Mouse (Mus musculus) midbrain, postnatal 0 days (tissue): ENCODE measurements around the gene Ddit4. TPM values are rescaled to one million over a fixed set of nuclear protein-coding genes. Genes with fewer than 3 reads are reported as not detected.
"Not testable (repeated sequence)": the region's sequence is repeated elsewhere in the genome, so short reads cannot be mapped to it uniquely, and the experiment has no call there.

Experiments
- ATAC-seq: fragments of 200-750 bp; cut with Nextera tagmentation; 2 replicates; pipeline ENCODE4 v1.8.0; 2017; ENCODE audit warnings: moderate number of reproducible peaks, mild to moderate bottlenecking, moderate TSS enrichment, moderate library complexity; ENCODE audit not compliant: low FRiP score
- DNase-seq: peaks from one replicate; pipeline ENCODE4 v3.0.0-alpha.2; 2015; ENCODE audit warnings: low spot score
- H3K27ac ChIP-seq: fragments of 300-500 bp; sonication (generic); 2 replicates; pipeline ENCODE4 v1.5.1; 2014; ENCODE audit warnings: low read depth, mild to moderate bottlenecking, low read length, mixed read lengths
- H3K27me3 ChIP-seq: fragments of 300-500 bp; sonication (generic); 2 replicates; pipeline ENCODE4 v1.6.1; 2014; ENCODE audit warnings: low read length, control low read depth, mixed read lengths; ENCODE audit not compliant: insufficient read depth
- H3K36me3 ChIP-seq: fragments of 300-500 bp; sonication (generic); 2 replicates; pipeline ENCODE4 v1.6.1; 2014; ENCODE audit warnings: low read length, control low read depth, mixed read lengths; ENCODE audit not compliant: insufficient read depth
- H3K4me1 ChIP-seq: fragments of 300-500 bp; sonication (generic); 2 replicates; pipeline ENCODE4 v1.6.1; 2014; ENCODE audit warnings: mild to moderate bottlenecking, control low read depth, antibody characterized with exemption, low read length, mixed read lengths; ENCODE audit not compliant: insufficient read depth
- H3K4me2 ChIP-seq: fragments of 300-500 bp; sonication (generic); 2 replicates; pipeline ENCODE4 v1.6.1; 2014; ENCODE audit warnings: low read depth, mild to moderate bottlenecking, low read length, mixed read lengths; ENCODE audit not compliant: poor library complexity, severe bottlenecking
- H3K4me3 ChIP-seq: fragments of 300-500 bp; sonication (generic); 2 replicates; pipeline ENCODE4 v1.5.1; 2014; ENCODE audit warnings: low read depth, mild to moderate bottlenecking, low read length, moderate library complexity
- H3K9ac ChIP-seq: fragments of 300-500 bp; sonication (generic); replicated peaks from 2 replicates; pipeline ENCODE4 v1.6.1; 2014; ENCODE audit warnings: mild to moderate bottlenecking, low read length, moderate library complexity, mixed read lengths; ENCODE audit not compliant: poor library complexity, severe bottlenecking
- H3K9me3 ChIP-seq: fragments of 300-500 bp; sonication (generic); 2 replicates; pipeline ENCODE4 v1.6.1; 2016; ENCODE audit warnings: low read length, control low read depth
- CTCF ChIP-seq: IDR thresholded peaks from 2 replicates; pipeline ENCODE4 v1.5.1; 2016; ENCODE audit warnings: antibody characterized with exemption, mild to moderate bottlenecking
- WGBS: fragments of 180-500 bp; shearing (Covaris S2); extraction: QIAGEN DNeasy Blood & Tissue Kit; methylation state at CpG from one replicate; pipeline ENCODE4 v1.1.7; 2014; 5-methylcytosine and 5-hydroxymethylcytosine counted together
- polyA plus RNA-seq: library from polyadenylated mRNA; unstranded; fragments of >200 nt; fragmentation: Nextera tagmentation; extraction: Ambion mirVana; gene quantifications from 2 replicates; pipeline ENCODE4 v1.2.1, GENCODE M21; 2015
- total RNA-seq: library from RNA; depleted of rRNA; stranded (reverse); fragments of >200 nt; gene quantifications from 2 replicates; pipeline ENCODE4 v1.2.3, GENCODE M21; 2014; rRNA removed

Ddit4 gene
- 56.6 and 57.5 TPM in 2 replicates for total RNA-seq
- 43.4 and 43.6 TPM in 2 replicates for polyA plus RNA-seq

GRCm38 (mm10) chr10:59951211-59952151 is at the start of gene Ddit4:
Ddit4 (minus strand) TSS chr10:59951834.
- H3K9me3 ChIP-seq = no peaks in the 10 kb centered on the region
- H3K27ac ChIP-seq = peak within 1 kb of the TSS; percentile 97
- peak within 1 kb of the TSS; percentile 96 for H3K9ac ChIP-seq
- peak within 1 kb of the TSS; percentile 96 for H3K4me3 ChIP-seq
- WGBS = under 1% methylated on average over 72 of the region's 76 CpGs
- H3K4me2 ChIP-seq = peak within 1 kb of the TSS; percentile 98
- DNase-seq (peak; percentile 99), ATAC-seq (peak; percentile 96)
- H3K36me3 ChIP-seq = 0 out of 2 replicates have a peak, but pooled peaks cover 2% of the 10 kb centered on the region
- no peak for TF ChIP-seq CTCF
- H3K4me1 ChIP-seq = peaks cover 9% of the 10 kb centered on the region
- H3K27me3 ChIP-seq = no peaks in the 10 kb centered on the region

DNA sequence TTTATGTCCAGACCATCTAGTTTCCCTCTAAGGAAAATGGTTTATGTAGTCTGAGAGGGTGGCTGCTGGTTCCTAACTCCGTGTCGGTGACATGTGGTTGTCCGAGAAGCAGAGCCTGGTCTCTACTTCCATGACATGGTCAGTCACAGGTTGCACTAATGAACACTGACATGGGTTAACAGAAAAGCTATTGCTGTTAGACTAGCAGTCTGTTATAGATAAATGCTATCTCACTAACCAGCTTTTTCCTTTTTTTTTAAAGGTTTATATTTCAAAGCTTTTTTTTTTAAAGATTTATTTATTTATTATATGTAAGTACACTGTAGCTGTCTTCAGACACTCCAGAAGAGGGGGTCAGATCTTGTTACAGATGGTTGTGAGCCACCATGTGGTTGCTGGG is 47.4 kb upstream of the Ddit4 start:
- Histone ChIP-seq H3K4me1 (peaks cover 6% of the 10 kb centered on the region; the same call in 1 of the 2 replicates), H3K4me2 (no peak overlapping the region), H3K9me3 (no peaks in the 10 kb centered on the region), H3K9ac (no peak overlapping the region), H3K36me3 (peaks cover 7% of the 10 kb centered on the region; the same call in 1 of the 2 replicates), H3K27me3 (no peaks in the 10 kb centered on the region), H3K27ac (no peak overlapping the region), H3K4me3 (no peak overlapping the region)
- WGBS = 91% methylated on average over 3 of the region's 3 CpGs
- ATAC-seq = no peak
- no peak for TF ChIP-seq CTCF
- DNase-seq = no peak

DNA sequence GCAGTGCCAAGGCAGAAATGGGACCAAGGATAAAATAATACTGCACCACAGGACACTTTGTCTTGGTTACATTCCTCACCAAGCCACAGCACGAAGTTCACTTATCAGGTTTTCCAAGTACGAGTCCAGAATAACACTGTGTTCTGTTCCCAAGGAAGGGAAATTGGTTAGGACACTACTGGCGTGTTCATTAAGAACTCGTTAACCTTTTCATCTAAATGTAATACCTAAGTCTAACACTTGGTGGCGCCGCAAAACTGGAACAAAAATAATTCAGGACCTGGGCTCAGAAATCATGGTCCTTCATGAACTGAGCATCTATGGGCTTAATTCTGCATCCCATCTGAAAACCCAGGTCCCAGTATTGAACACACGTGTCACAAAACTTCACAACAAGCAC is 46.0 kb upstream of the Ddit4 start:
- Histone ChIP-seq H3K4me3 (no peak overlapping the region), H3K9ac (no peak overlapping the region), H3K4me1 (no peaks in the 10 kb centered on the region), H3K27me3 (no peaks in the 10 kb centered on the region), H3K9me3 (no peaks in the 10 kb centered on the region), H3K27ac (no peak overlapping the region), H3K4me2 (no peak overlapping the region), H3K36me3 (peaks cover 7% of the 10 kb centered on the region; the same call in 1 of the 2 replicates)
- WGBS = 18% methylated on average over 7 of the region's 7 CpGs
- DNase-seq = peak; percentile 83
- TF ChIP-seq CTCF = peak; percentile 85
- no peak for ATAC-seq

GRCm38 (mm10) chr10:59995889-59996288 is 44.3 kb upstream of the Ddit4 start:
- Histone ChIP-seq H3K4me3 (no peak overlapping the region), H3K9ac (no peak overlapping the region), H3K4me1 (no peaks in the 10 kb centered on the region), H3K36me3 (peaks cover 7% of the 10 kb centered on the region; the same call in 1 of the 2 replicates), H3K27ac (no peak overlapping the region), H3K9me3 (no peaks in the 10 kb centered on the region), H3K27me3 (no peaks in the 10 kb centered on the region), H3K4me2 (no peak overlapping the region)
- no peak for DNase-seq
- no peak for TF ChIP-seq CTCF
- 92% methylated on average over 6 of the region's 6 CpGs for WGBS
- no peak for ATAC-seq

DNA sequence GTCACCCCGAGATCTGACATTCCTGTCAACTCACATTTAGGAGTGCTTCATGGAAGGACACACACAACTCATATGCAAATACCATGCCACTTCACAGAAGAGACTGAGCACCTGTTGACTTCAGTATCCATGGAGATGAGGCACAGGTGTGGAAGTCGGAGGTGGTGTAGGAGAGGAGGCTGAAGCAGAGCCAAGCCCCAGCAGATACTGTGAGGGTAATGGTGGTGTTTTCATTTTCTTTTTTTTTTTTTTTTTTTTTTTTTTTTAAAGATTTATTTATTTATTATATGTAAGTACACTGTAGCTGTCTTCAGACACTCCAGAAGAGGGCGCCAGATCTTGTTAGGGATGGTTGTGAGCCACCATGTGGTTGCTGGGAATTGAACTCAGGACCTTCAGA is 42.2 kb upstream of the Ddit4 start:
- H3K4me2 ChIP-seq, H3K9ac ChIP-seq, H3K4me3 ChIP-seq, ATAC-seq, DNase-seq, H3K27me3 ChIP-seq, H3K9me3 ChIP-seq, H3K4me1 ChIP-seq, H3K27ac ChIP-seq: not testable (repeated sequence)
- peaks cover 23% of the 10 kb centered on the region for H3K36me3 ChIP-seq
- WGBS = 92% methylated on average over 2 of the region's 3 CpGs

GRCm38 (mm10) chr10:59992024-59992423 is 40.4 kb upstream of the Ddit4 start:
- TF ChIP-seq CTCF = no peak
- WGBS = 92% methylated on average over 8 of the region's 8 CpGs

More at GRCm38 (mm10) chr10:59992024-59992423, 40.4 kb upstream of the Ddit4 start:
- no peak overlapping the region for H3K4me3 ChIP-seq
- no peaks in the 10 kb centered on the region for H3K9me3 ChIP-seq
- no peaks in the 10 kb centered on the region for H3K27me3 ChIP-seq
- H3K36me3 ChIP-seq = peaks cover 38% of the 10 kb centered on the region
- H3K4me1 ChIP-seq = no peaks in the 10 kb centered on the region
- ATAC-seq = no peak
- no peak overlapping the region for H3K9ac ChIP-seq
- no peak overlapping the region for H3K27ac ChIP-seq
- no peak overlapping the region for H3K4me2 ChIP-seq
- no peak for DNase-seq
